Mouse (Mus musculus): ENCODE measurements around the gene Rtl5.

DNA sequence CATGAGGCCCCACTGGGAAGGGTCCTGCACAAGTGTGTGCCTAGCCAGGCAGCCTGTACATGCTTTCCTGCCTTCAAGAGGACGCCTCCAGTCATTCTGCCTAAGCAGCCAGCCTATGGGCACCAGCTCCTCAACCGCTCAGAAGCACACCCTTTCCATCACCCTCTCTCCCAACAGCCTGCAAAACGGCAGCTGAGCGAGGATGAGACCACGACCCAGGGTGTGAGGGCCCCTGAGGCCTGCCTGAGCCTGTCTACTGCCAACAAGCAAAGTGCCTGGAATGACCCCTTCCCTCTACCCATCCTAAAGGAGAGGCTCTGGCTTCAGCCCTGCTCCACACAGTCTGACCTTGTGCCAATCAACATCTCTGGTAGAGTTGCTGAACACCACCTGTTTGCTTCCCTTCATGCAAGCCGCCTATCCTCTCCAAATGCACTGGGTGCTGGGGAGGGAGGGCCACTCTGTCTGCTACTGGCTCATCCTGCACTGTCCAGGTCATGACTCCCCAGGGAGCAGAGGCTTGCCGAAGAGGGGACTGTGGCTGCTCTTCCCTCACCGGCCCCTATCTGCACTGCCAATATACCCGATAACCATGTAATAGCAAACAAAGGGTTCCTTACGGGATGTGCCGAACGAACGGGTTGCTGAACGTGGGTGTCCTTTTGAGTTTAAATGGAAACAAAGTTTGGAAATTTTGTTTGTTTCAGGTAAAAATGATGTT lies 2.7 kb upstream of the Rtl5 start:
- TF ChIP-seq POLR2A (IDR thresholded peaks at IDR 0.05; ENCODE audit: insufficient read depth, low read depth, low read length) (no peak), CTCF (IDR thresholded peaks at IDR 0.05) (no peak), EP300 (IDR thresholded peaks at IDR 0.05; ENCODE audit: insufficient read depth, low read depth, low read length) (no peak)
